Mouse (Mus musculus): ENCODE results near the gene Il17f.
"Not testable (repeated sequence)": the region's sequence is repeated elsewhere in the genome, so short reads cannot be mapped to it uniquely, and the experiment has no call there.

Gene Il17f

GRCm38 (mm10) chr1:20787046-20787445 lies 3.4 kb downstream of the Il17f start:
- DNase-seq (ENCODE audit: low read depth in 1 of 2, low spot score in 2 of 2): no peak

GRCm38 (mm10) chr1:20778366-20778765 lies 12.1 kb downstream of the Il17f start:
- no peak for DNase-seq (ENCODE audit: low read depth in 1 of 2, low spot score in 2 of 2)

- DNase-seq (ENCODE audit: low read depth in 1 of 2, low spot score in 2 of 2): not testable (repeated sequence)
Observed at GRCm38 (mm10) chr1:20774026-20774730, 16.2 kb downstream of the Il17f start.

GRCm38 (mm10) chr1:20766526-20766925 lies 23.9 kb downstream of the Il17f start:
- DNase-seq (ENCODE audit: low read depth in 1 of 2, low spot score in 2 of 2): no peak

- no peak for DNase-seq (ENCODE audit: low read depth in 1 of 2, low spot score in 2 of 2)
Observed at GRCm38 (mm10) chr1:20761411-20761810, 29.0 kb downstream of the Il17f start.

- no peak for DNase-seq (ENCODE audit: low read depth in 1 of 2, low spot score in 2 of 2)
Observed at GRCm38 (mm10) chr1:20760331-20760730, 30.1 kb downstream of the Il17f start.

GRCm38 (mm10) chr1:20759799-20760198 lies 30.6 kb downstream of the Il17f start:
- no peak for DNase-seq (ENCODE audit: low read depth in 1 of 2, low spot score in 2 of 2)

GRCm38 (mm10) chr1:20757586-20757985 lies 32.8 kb downstream of the Il17f start:
- no peak for DNase-seq (ENCODE audit: low read depth in 1 of 2, low spot score in 2 of 2)

- no peak for DNase-seq (ENCODE audit: low read depth in 1 of 2, low spot score in 2 of 2)
Observed at GRCm38 (mm10) chr1:20754439-20754838, 36.0 kb downstream of the Il17f start.

- DNase-seq (ENCODE audit: low read depth in 1 of 2, low spot score in 2 of 2): no peak
Observed at GRCm38 (mm10) chr1:20740496-20740998, 49.9 kb downstream of the Il17f start.

GRCm38 (mm10) chr1:20738483-20738882 lies 51.9 kb downstream of the Il17f start:
- DNase-seq (ENCODE audit: low read depth in 1 of 2, low spot score in 2 of 2): no peak

- DNase-seq (ENCODE audit: low read depth in 1 of 2, low spot score in 2 of 2): no peak
Observed at GRCm38 (mm10) chr1:20736572-20736971, 53.8 kb downstream of the Il17f start.

- DNase-seq (ENCODE audit: low read depth in 1 of 2, low spot score in 2 of 2): no peak
Observed at GRCm38 (mm10) chr1:20730903-20731302, 59.5 kb downstream of the Il17f start, which contains the start of gene Il17a. Gene Il17a, plus strand, starts transcription at chr1:20730905.
